Mouse (Mus musculus) bone marrow macrophage, adult 2 months (primary cell): ENCODE results near the gene Dst.

Experiments used
- CTCF ChIP-seq: IDR thresholded peaks from 2 replicates; pipeline ENCODE4 v1.5.1; 2012; ENCODE audit warnings: low read depth, mild to moderate bottlenecking, low read length, moderate library complexity
- POLR2A ChIP-seq: IDR thresholded peaks from 2 replicates; pipeline ENCODE4 v1.6.1; 2012; ENCODE audit warnings: mild to moderate bottlenecking, low read depth, low read length, borderline replicate concordance

DNA sequence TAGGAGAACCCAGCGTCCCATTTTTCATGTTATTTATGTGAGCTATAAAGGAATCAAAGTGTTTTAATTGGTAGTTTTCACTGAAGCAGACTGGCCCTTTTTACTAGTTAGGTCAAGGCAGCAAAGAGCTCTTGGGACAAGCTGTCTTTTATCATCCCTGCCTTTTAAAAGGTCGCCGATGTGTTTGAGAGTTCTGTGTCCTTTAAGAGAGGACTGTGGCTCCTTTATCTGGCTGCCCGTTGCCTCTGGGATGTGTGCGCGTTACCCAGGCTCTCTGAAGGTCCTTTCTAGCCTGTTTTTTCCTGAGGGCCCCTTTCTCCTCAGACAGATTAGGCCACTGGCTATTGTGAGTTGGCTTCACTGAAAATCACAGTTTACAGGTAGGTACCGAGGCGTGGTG, 198.6 kb downstream of the Dst start:
- TF ChIP-seq CTCF: no peak
- TF ChIP-seq POLR2A: no peak
